Mouse (Mus musculus) E14TG2a.4 (cell line): ENCODE data around the gene Slc38a1.

Source experiments
- CTCF ChIP-seq: conservative IDR thresholded peaks from 2 replicates; pipeline ENCODE4 v1.5.1; 2014; ENCODE audit warnings: low read length
- POU5F1 ChIP-seq: IDR thresholded peaks from 2 replicates; pipeline ENCODE4 v1.6.1; 2014; ENCODE audit warnings: low read length, borderline replicate concordance

- TF ChIP-seq CTCF (no peak), POU5F1 (no peak)
Measured at GRCm38 (mm10) chr15:96588996-96589657, 53.6 kb downstream of the Slc38a1 start.
